Mouse (Mus musculus) MEL (cell line): ENCODE results near the gene Bpifa5.

ENCODE experiments used
- CTCF ChIP-seq, 3 experiments: IDR thresholded peaks in 2 of 3; conservative IDR thresholded peaks in 1 of 3; 2 replicates each; pipeline ENCODE4 v1.5.1; 2011 to 2012; ENCODE audit warnings: low read length in 3 of 3, low read depth in 2 of 3, mild to moderate bottlenecking in 2 of 3, improper control_type of control experiment in 1 of 3, inconsistent platforms in 1 of 3, mixed read lengths in 1 of 3, moderate library complexity in 1 of 3; ENCODE audit not compliant: control insufficient read depth in 1 of 3, insufficient read depth in 1 of 3, poor library complexity in 1 of 3, severe bottlenecking in 1 of 3
- USF2 ChIP-seq, 2 experiments: IDR thresholded peaks; 2 replicates each; pipeline ENCODE4 v1.6.1; 2011 to 2012; ENCODE audit warnings: improper control_type of control experiment in 2 of 2, low read length in 2 of 2, borderline replicate concordance in 1 of 2, inconsistent platforms in 1 of 2, low read depth in 1 of 2, mild to moderate bottlenecking in 1 of 2; ENCODE audit not compliant: insufficient read depth in 1 of 2
- ZC3H11A ChIP-seq: IDR thresholded peaks from 2 replicates; pipeline ENCODE4 v1.6.1; 2012; ENCODE audit warnings: low read depth, mild to moderate bottlenecking, inconsistent platforms, low read length, improper control_type of control experiment

DNA sequence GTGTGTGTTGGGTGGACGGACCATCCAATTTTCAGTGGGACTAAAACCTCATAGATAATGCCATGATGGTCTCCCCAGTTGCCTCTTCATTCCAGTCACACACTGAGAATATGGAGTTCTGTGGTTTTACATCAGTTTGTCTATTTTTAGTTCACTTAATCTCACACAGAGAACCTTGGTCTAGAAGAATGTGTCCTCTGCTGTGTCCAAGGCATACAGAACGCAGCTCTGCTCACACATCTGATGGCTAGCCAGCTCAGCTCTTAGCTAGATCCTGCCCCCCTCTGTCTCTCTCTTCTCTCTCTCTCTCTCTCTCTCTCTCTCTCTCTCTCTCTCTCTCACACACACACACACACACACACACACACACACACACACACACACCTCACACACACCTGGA is 29.7 kb downstream of the Bpifa5 start:
- TF ChIP-seq ZC3H11A (no peak), USF2 (IDR thresholded peaks at IDR 0.05; ENCODE audit: borderline replicate concordance in 1 of 2, insufficient read depth in 1 of 2, low read depth in 1 of 2, low read length in 2 of 2) (no peak), CTCF (IDR thresholded peaks at IDR 0.05 in 2 of 3, conservative IDR thresholded peaks at IDR 0.05 in 1 of 3; ENCODE audit: control insufficient read depth in 1 of 3, insufficient read depth in 1 of 3, low read depth in 2 of 3, low read length in 3 of 3, poor library complexity in 1 of 3, severe bottlenecking in 1 of 3) (no peak)
